Mouse (Mus musculus) myocyte (in vitro differentiated cells): ENCODE results near the gene Nrip1.

ENCODE experiments used
- CEBPB ChIP-seq: IDR thresholded peaks from 2 replicates; pipeline ENCODE4 v1.6.1; 2011; ENCODE audit warnings: mild to moderate bottlenecking, moderate library complexity; ENCODE audit not compliant: poor library complexity, insufficient read depth, severe bottlenecking
- E2F4 ChIP-seq: IDR thresholded peaks from one replicate; pipeline ENCODE4 v1.6.1; 2011; ENCODE audit warnings: mild to moderate bottlenecking, control low read depth, moderate library complexity; ENCODE audit not compliant: insufficient read depth
- MAX ChIP-seq: IDR thresholded peaks from one replicate; pipeline ENCODE4 v1.6.1; 2011; ENCODE audit warnings: low read depth, mild to moderate bottlenecking, control low read depth
- MYOD1 ChIP-seq, 3 experiments: IDR thresholded peaks; one replicate each; pipeline ENCODE4 v1.6.1; 2011; ENCODE audit warnings: control low read depth in 2 of 3, low read depth in 2 of 3, mild to moderate bottlenecking in 2 of 3, moderate library complexity in 1 of 3; ENCODE audit not compliant: insufficient read length in 2 of 3, control insufficient read depth in 1 of 3
- MYOG ChIP-seq, 3 experiments: IDR thresholded peaks; one replicate each; pipeline ENCODE4 v1.6.1; 2011; ENCODE audit warnings: control low read depth in 2 of 3, low read depth in 2 of 3, mild to moderate bottlenecking in 2 of 3; ENCODE audit not compliant: insufficient read length in 2 of 3, control insufficient read depth in 1 of 3, insufficient read depth in 1 of 3
- POLR2A ChIP-seq: IDR thresholded peaks from one replicate; pipeline ENCODE4 v1.6.1; 2011; ENCODE audit warnings: low read depth, mild to moderate bottlenecking, control low read depth, moderate library complexity; ENCODE audit not compliant: insufficient read length
- POLR2AphosphoS2 ChIP-seq: IDR thresholded peaks from one replicate; pipeline ENCODE4 v1.6.1; 2011; ENCODE audit warnings: low read depth, control low read depth; ENCODE audit not compliant: insufficient read length
- REST ChIP-seq: IDR thresholded peaks from one replicate; pipeline ENCODE4 v1.6.1; 2011; ENCODE audit warnings: mild to moderate bottlenecking, control low read depth, moderate library complexity; ENCODE audit not compliant: insufficient read depth, insufficient read length
- TCF12 ChIP-seq: IDR thresholded peaks from one replicate; pipeline ENCODE4 v1.6.1; 2011; ENCODE audit warnings: mild to moderate bottlenecking, control low read depth; ENCODE audit not compliant: poor library complexity, insufficient read depth, severe bottlenecking
- USF1 ChIP-seq: IDR thresholded peaks from one replicate; pipeline ENCODE4 v1.6.1; 2011; ENCODE audit warnings: low read depth, mild to moderate bottlenecking, control low read depth, moderate library complexity

GRCm38 (mm10) chr16:76276271-76276670 lies 97.4 kb downstream of the Nrip1 start:
- TF ChIP-seq REST: no peak
- TF ChIP-seq POLR2A: no peak
- TF ChIP-seq MAX: no peak
- no peak for TF ChIP-seq USF1
- no peak for TF ChIP-seq MYOD1 (IDR thresholded peaks at IDR 0.05; ENCODE audit: control insufficient read depth in 1 of 3, insufficient read length in 2 of 3, low read depth in 2 of 3)
- no peak for TF ChIP-seq POLR2AphosphoS2
- no peak for TF ChIP-seq CEBPB
- TF ChIP-seq E2F4: no peak
- TF ChIP-seq TCF12: no peak
- TF ChIP-seq MYOG (IDR thresholded peaks at IDR 0.05; ENCODE audit: control insufficient read depth in 1 of 3, insufficient read depth in 1 of 3, insufficient read length in 2 of 3, low read depth in 2 of 3): no peak
